Comparison of ENCODE assay signal across 8 mouse cellular contexts in genomic region chr10:30842228-30842627, GRCm38 (mm10). TPM values are rescaled to one million over a fixed set of nuclear protein-coding genes. Genes with fewer than 3 reads are reported as not detected.
DNase-seq lines count a peak whose midpoint lies in the region; ATAC-seq and TF ChIP-seq lines count a peak whose summit lies in the region.

No protein-coding gene starts in this region.

- H3K4me3 ChIP-seq in cerebellum, adult 2 months (replicated peaks; ENCODE audit: insufficient read depth, low read depth, low read length), result peak overlapping the region; percentile 91
- H3K4me3 ChIP-seq in spleen, adult 2 months (ENCODE audit: extremely low read depth, insufficient read depth, insufficient read length), result peak overlapping the region; percentile 60
- H3K4me3 ChIP-seq in liver, embryonic 11.5 days (ENCODE audit: low read depth, low read length), result peak overlapping the region; percentile 61

- H3K4me2 ChIP-seq in liver, embryonic 11.5 days, result peak overlapping the region; percentile 94

- no peak for TF ChIP-seq CTCF in cerebellum, adult 2 months (IDR thresholded peaks at IDR 0.05; ENCODE audit: borderline replicate concordance, insufficient read depth, low read depth, low read length)
- TF ChIP-seq CTCF in spleen, adult 2 months (IDR thresholded peaks at IDR 0.05; ENCODE audit: extremely low read depth, insufficient read depth, insufficient read length, insufficient replicate concordance), result no peak

- no peaks in the 10 kb centered on the region for H3K9me3 ChIP-seq in liver, embryonic 11.5 days (ENCODE audit: control insufficient read depth, low read length)

- ATAC-seq in liver, embryonic 11.5 days (replicated peaks; ENCODE audit: low FRiP score), result peak; percentile 33

- under 1% methylated on average over 29 of the region's 29 CpGs for WGBS in cerebellum, adult 2 months
- 3% methylated on average over 29 of the region's 29 CpGs for WGBS in spleen, adult 2 months
- 0% methylated on average over 29 of the region's 29 CpGs for WGBS in liver, embryonic 11.5 days

- H3K27me3 ChIP-seq in cerebellum, adult 2 months (ENCODE audit: control insufficient read depth, insufficient read depth, low read length), result no peaks in the 10 kb centered on the region
- peaks cover 19% of the 10 kb centered on the region for H3K27me3 ChIP-seq in spleen, adult 2 months (ENCODE audit: control insufficient read depth, insufficient read depth, low read length)
- H3K27me3 ChIP-seq in liver, embryonic 11.5 days (replicated peaks; ENCODE audit: control insufficient read depth, insufficient read depth, low read length), result peaks cover 56% of the 10 kb centered on the region
- no peaks in the 10 kb centered on the region for H3K27me3 ChIP-seq in splenic B cell, adult 2 months (ENCODE audit: control insufficient read depth, insufficient read depth, low read length, poor library complexity, severe bottlenecking)

- no peak for TF ChIP-seq POLR2A in cerebellum, adult 2 months (IDR thresholded peaks at IDR 0.05; ENCODE audit: borderline replicate concordance, insufficient read depth, low read length)
- TF ChIP-seq POLR2A in spleen, adult 2 months (IDR thresholded peaks at IDR 0.05; ENCODE audit: low read depth, low read length), result no peak

- no peaks in the 10 kb centered on the region for H3K36me3 ChIP-seq in spleen, adult 2 months (ENCODE audit: control insufficient read depth, insufficient read depth, low read length)
- no peaks in the 10 kb centered on the region for H3K36me3 ChIP-seq in liver, embryonic 11.5 days (ENCODE audit: control insufficient read depth, insufficient read depth, low read length)
- no peaks in the 10 kb centered on the region for H3K36me3 ChIP-seq in splenic B cell, adult 2 months (ENCODE audit: control insufficient read depth, insufficient read depth, low read length, poor library complexity, severe bottlenecking)

- no peak overlapping the region for H3K9ac ChIP-seq in liver, embryonic 11.5 days (ENCODE audit: low read depth, low read length)

- H3K27ac ChIP-seq in cerebellum, adult 2 months (ENCODE audit: insufficient read depth, low read length), result no peak overlapping the region
- H3K27ac ChIP-seq in spleen, adult 2 months (ENCODE audit: insufficient read depth, low read length), result peak overlapping the region; percentile 28; the same call in 1 of the 2 replicates
- no peak overlapping the region for H3K27ac ChIP-seq in liver, embryonic 11.5 days (ENCODE audit: low read depth, low read length)

- H3K4me1 ChIP-seq in cerebellum, adult 2 months (ENCODE audit: control insufficient read depth, insufficient read depth, low read length), result peaks cover 5% of the 10 kb centered on the region; the same call in 1 of the 2 replicates
- H3K4me1 ChIP-seq in spleen, adult 2 months (ENCODE audit: control insufficient read depth, insufficient read depth, insufficient read length), result peaks cover 8% of the 10 kb centered on the region; the same call in 1 of the 2 replicates
- peaks cover 7% of the 10 kb centered on the region for H3K4me1 ChIP-seq in liver, embryonic 11.5 days (replicated peaks; ENCODE audit: control insufficient read depth, insufficient read depth, low read length)

- no peak for DNase-seq in cerebellum, adult 2 months
- no peak for DNase-seq in cerebellum, adult 9-11 months
- DNase-seq in spleen, adult 2 months (ENCODE audit: low read depth in 1 of 2, low spot score in 2 of 2), result no peak
- no peak for DNase-seq in spleen, postnatal 36 days (ENCODE audit: low spot score in 2 of 2)
- no peak for DNase-seq in liver, embryonic 11.5 days (ENCODE audit: low spot score)
- peak; percentile 15 for DNase-seq in splenic B cell, adult 2 months (ENCODE audit: low read depth, low spot score)
- DNase-seq in right cerebral cortex, adult 2 months (ENCODE audit: low spot score in 2 of 2), result no peak
- no peak for DNase-seq in gastrocnemius, postnatal 25 days

RNA-seq across cellular contexts. Expression of gene Hey2, which starts 0.4 kb away (rescaled TPM):
- polyA plus RNA-seq in cerebellum, adult 2 months (2012; rRNA removed), result 5.9 and 6.2 TPM in 2 replicates
- 2.2 and 2.9 TPM in 2 replicates for polyA plus RNA-seq in spleen, adult 2 months (2012; rRNA removed)
- 0.77 and 0.93 TPM in 2 replicates for polyA plus RNA-seq in liver, embryonic 11.5 days (2014; fragmentation: Nextera tagmentation; extraction: Ambion mirVana)
- total RNA-seq in gastrocnemius, postnatal 25 days (2021), result 1 to 10 TPM in 1 of 2 experiments, under 1 TPM in 1; 0.59 to 1.0 TPM

RNA-seq across cellular contexts. Expression of gene Ncoa7, which starts 39.1 kb away (rescaled TPM):
- polyA plus RNA-seq in cerebellum, adult 2 months (2012; rRNA removed), result 65.5 and 69.4 TPM in 2 replicates
- polyA plus RNA-seq in spleen, adult 2 months (2012; rRNA removed), result 3.7 and 3.8 TPM in 2 replicates
- polyA plus RNA-seq in liver, embryonic 11.5 days (2014; fragmentation: Nextera tagmentation; extraction: Ambion mirVana), result 11.2 and 12.1 TPM in 2 replicates
- 1 to 10 TPM; 2.1 to 3.0 TPM for total RNA-seq in gastrocnemius, postnatal 25 days (2021)
